Comparison of ENCODE assay signal across 24 mouse cellular contexts in genomic region chr5:111852682-111853081, GRCm38 (mm10).
A peak's percentile ranks its signal among the peaks of the same experiment; 100 is the strongest.
DNase-seq lines count a peak whose midpoint lies in the region; ATAC-seq lines count a peak whose summit lies in the region.
"Had no signal": no experiment of that assay in that cellular context is flagged by ENCODE, and none has a peak within 500 bp of the region (broad histone marks: within the 10 kb centered on the region; RNA-seq: fewer than 3 reads in every experiment).

No protein-coding gene starts in this region.

- no peak overlapping the region for H3K4me2 ChIP-seq in forebrain, embryonic 15.5 days (replicated peaks)
- H3K4me2 ChIP-seq in midbrain, embryonic 14.5 days (ENCODE audit: low read length) = no peak overlapping the region
- H3K4me2 ChIP-seq: embryonic facial prominence, embryonic 13.5 days; heart, embryonic 15.5 days; midbrain, embryonic 12.5 days had no signal

- H3K27me3 ChIP-seq in forebrain, embryonic 10.5 days (ENCODE audit: poor library complexity, severe bottlenecking) = peaks cover 20% of the 10 kb centered on the region; the same call in 1 of the 2 replicates
- no peaks in the 10 kb centered on the region for H3K27me3 ChIP-seq in forebrain, embryonic 15.5 days
- peaks cover 12% of the 10 kb centered on the region; the same call in 1 of the 2 replicates for H3K27me3 ChIP-seq in midbrain, embryonic 10.5 days (ENCODE audit: low read depth, poor library complexity, severe bottlenecking)
- H3K27me3 ChIP-seq in midbrain, embryonic 14.5 days (ENCODE audit: control insufficient read depth, insufficient read depth, low read length) = no peaks in the 10 kb centered on the region
- peaks cover 2% of the 10 kb centered on the region; the same call in 1 of the 2 replicates for H3K27me3 ChIP-seq in embryonic facial prominence, embryonic 10.5 days (replicated peaks; ENCODE audit: low read depth, poor library complexity, severe bottlenecking)
- H3K27me3 ChIP-seq: embryonic facial prominence, embryonic 13.5 days had no signal

- 60% methylated on average over 6 of the region's 6 CpGs for WGBS in forebrain, embryonic 10.5 days
- 25% methylated on average over 6 of the region's 6 CpGs for WGBS in forebrain, embryonic 15.5 days
- WGBS in midbrain, embryonic 10.5 days = 68% methylated on average over 6 of the region's 6 CpGs
- 30% methylated on average over 6 of the region's 6 CpGs for WGBS in midbrain, embryonic 14.5 days
- 62% methylated on average over 6 of the region's 6 CpGs for WGBS in embryonic facial prominence, embryonic 10.5 days

- no peaks in the 10 kb centered on the region for H3K9me3 ChIP-seq in forebrain, embryonic 10.5 days
- no peaks in the 10 kb centered on the region for H3K9me3 ChIP-seq in forebrain, embryonic 15.5 days
- H3K9me3 ChIP-seq in midbrain, embryonic 10.5 days (replicated peaks) = no peaks in the 10 kb centered on the region
- no peaks in the 10 kb centered on the region for H3K9me3 ChIP-seq in midbrain, embryonic 14.5 days (ENCODE audit: control insufficient read depth, low read length)
- H3K9me3 ChIP-seq in embryonic facial prominence, embryonic 10.5 days = 0 out of 2 replicates have a peak, but pooled peaks cover 6% of the 10 kb centered on the region
- H3K9me3 ChIP-seq: embryonic facial prominence, embryonic 13.5 days; heart, embryonic 15.5 days; limb, embryonic 10.5 days; midbrain, embryonic 12.5 days had no signal

- DNase-seq in forebrain, embryonic 10.5 days (ENCODE audit: extremely low spot score, low spot score) = no peak
- DNase-seq in midbrain, embryonic 10.5 days (ENCODE audit: low spot score) = no peak
- no peak for DNase-seq in midbrain, embryonic 14.5 days
- DNase-seq in embryonic facial prominence, embryonic 10.5 days (ENCODE audit: low spot score) = no peak
- DNase-seq in mesoderm, embryonic 11.5 days (ENCODE audit: low read depth, low spot score) = peak; percentile 75
- no peak for DNase-seq in left cerebral cortex, postnatal 4 days
- DNase-seq in lung, postnatal 36 days = no peak
- DNase-seq: adrenal gland, postnatal 10 days; cerebellum, adult 8-10 months; cerebellum, postnatal 36 days; gastrocnemius, adult 2 months; heart, postnatal 36 days; kidney, adult 2 months; liver; liver, postnatal 0 days; thymus, postnatal 25 days had no signal

- peak overlapping the region; percentile 69; the same call in 1 of the 2 replicates for H3K27ac ChIP-seq in forebrain, embryonic 10.5 days
- no peak overlapping the region for H3K27ac ChIP-seq in forebrain, embryonic 15.5 days (replicated peaks)
- peak overlapping the region; percentile 53 for H3K27ac ChIP-seq in midbrain, embryonic 10.5 days (replicated peaks)
- no peak overlapping the region for H3K27ac ChIP-seq in midbrain, embryonic 14.5 days (replicated peaks; ENCODE audit: low read depth, low read length)
- H3K27ac ChIP-seq in embryonic facial prominence, embryonic 10.5 days (replicated peaks) = peak overlapping the region; percentile 12
- H3K27ac ChIP-seq: embryonic facial prominence, embryonic 13.5 days; gastrocnemius, adult 2 months; heart, embryonic 15.5 days; kidney, postnatal 0 days; limb, embryonic 10.5 days; midbrain, embryonic 12.5 days had no signal

- H3K36me3 ChIP-seq in forebrain, embryonic 10.5 days (replicated peaks) = no peaks in the 10 kb centered on the region
- H3K36me3 ChIP-seq in forebrain, embryonic 15.5 days = no peaks in the 10 kb centered on the region
- no peaks in the 10 kb centered on the region for H3K36me3 ChIP-seq in midbrain, embryonic 10.5 days
- H3K36me3 ChIP-seq in midbrain, embryonic 14.5 days (ENCODE audit: control insufficient read depth, insufficient read depth, low read length) = no peaks in the 10 kb centered on the region
- no peaks in the 10 kb centered on the region for H3K36me3 ChIP-seq in embryonic facial prominence, embryonic 10.5 days (replicated peaks)
- H3K36me3 ChIP-seq: embryonic facial prominence, embryonic 13.5 days; heart, embryonic 15.5 days; limb, embryonic 10.5 days; midbrain, embryonic 12.5 days had no signal

- peaks cover 35% of the 10 kb centered on the region for H3K4me1 ChIP-seq in forebrain, embryonic 10.5 days
- peaks cover 30% of the 10 kb centered on the region for H3K4me1 ChIP-seq in forebrain, embryonic 15.5 days
- H3K4me1 ChIP-seq in midbrain, embryonic 10.5 days = peaks cover 43% of the 10 kb centered on the region
- peaks cover 25% of the 10 kb centered on the region for H3K4me1 ChIP-seq in midbrain, embryonic 14.5 days (ENCODE audit: control insufficient read depth, insufficient read depth, low read length)
- peaks cover 43% of the 10 kb centered on the region for H3K4me1 ChIP-seq in embryonic facial prominence, embryonic 10.5 days
- H3K4me1 ChIP-seq: heart, embryonic 15.5 days had no signal

- no peak overlapping the region for H3K4me3 ChIP-seq in forebrain, embryonic 10.5 days
- no peak overlapping the region for H3K4me3 ChIP-seq in forebrain, embryonic 15.5 days
- H3K4me3 ChIP-seq in midbrain, embryonic 10.5 days = no peak overlapping the region
- H3K4me3 ChIP-seq in midbrain, embryonic 14.5 days (replicated peaks; ENCODE audit: low read depth, low read length) = no peak overlapping the region
- no peak overlapping the region for H3K4me3 ChIP-seq in embryonic facial prominence, embryonic 10.5 days
- H3K4me3 ChIP-seq: embryonic facial prominence, embryonic 13.5 days; erythroblast, embryonic 14.5 days; gastrocnemius, adult 2 months; heart, embryonic 15.5 days; limb, embryonic 10.5 days; midbrain, embryonic 12.5 days had no signal

- ATAC-seq in forebrain, embryonic 15.5 days (replicated peaks) = no peak
- ATAC-seq in midbrain, embryonic 14.5 days (ENCODE audit: low FRiP score, low TSS enrichment) = no peak
- ATAC-seq: liver, postnatal 0 days; lung, postnatal 0 days had no signal

- H3K9ac ChIP-seq in forebrain, embryonic 15.5 days (replicated peaks) = no peak overlapping the region
- H3K9ac ChIP-seq in midbrain, embryonic 14.5 days (replicated peaks; ENCODE audit: low read length) = no peak overlapping the region
- H3K9ac ChIP-seq: embryonic facial prominence, embryonic 13.5 days; heart, embryonic 15.5 days; liver, postnatal 0 days; midbrain, embryonic 12.5 days had no signal

- intact Hi-C loops in left cerebral cortex, postnatal 4 days (cut with DNase I) = loop anchor here (10.0 kb wide), 1 partner anchor 88 kb away; no protein-coding TSS in a partner anchor

Comparison
In these comparisons a context has a peak if more than half of its experiments do, and no peak if none do; other contexts are left out.
1. H3K27ac ChIP-seq: peak in forebrain, embryonic 10.5 days (single experiment), midbrain, embryonic 10.5 days (single experiment) and embryonic facial prominence, embryonic 10.5 days (single experiment); none in forebrain, embryonic 15.5 days (single experiment) and midbrain, embryonic 14.5 days (single experiment).